Mouse (Mus musculus) limb, embryonic 11.5 days (tissue): ENCODE measurements around the gene Slc41a1. TPM values are rescaled to one million over a fixed set of nuclear protein-coding genes. Genes with fewer than 3 reads are reported as not detected.

Experiments
- ATAC-seq: fragments of 200-750 bp; cut with Nextera tagmentation; 2 replicates; pipeline ENCODE4 v1.8.0; 2017; ENCODE audit warnings: low read depth; ENCODE audit not compliant: insufficient number of reproducible peaks, low FRiP score, low TSS enrichment
- DNase-seq: peaks from one replicate; pipeline ENCODE4 v3.0.0-alpha.2; 2015; ENCODE audit warnings: low spot score
- H3K27ac ChIP-seq: fragments of 300-500 bp; sonication (generic); replicated peaks from 2 replicates; pipeline ENCODE4 v1.5.1; 2014; ENCODE audit warnings: low read depth, mild to moderate bottlenecking, low read length
- H3K27me3 ChIP-seq: fragments of 300-500 bp; sonication (generic); 2 replicates; pipeline ENCODE4 v1.6.1; 2014; ENCODE audit warnings: mild to moderate bottlenecking, low read length, mixed read lengths; ENCODE audit not compliant: control insufficient read depth, insufficient read depth
- H3K36me3 ChIP-seq: fragments of 300-500 bp; sonication (generic); 2 replicates; pipeline ENCODE4 v1.6.1; 2014; ENCODE audit warnings: mild to moderate bottlenecking, low read length, moderate library complexity, mixed read lengths; ENCODE audit not compliant: control insufficient read depth, insufficient read depth
- H3K4me1 ChIP-seq: fragments of 300-500 bp; sonication (generic); 2 replicates; pipeline ENCODE4 v1.6.1; 2014; ENCODE audit warnings: low read length, mixed read lengths; ENCODE audit not compliant: control insufficient read depth, insufficient read depth
- H3K4me2 ChIP-seq: fragments of 300-500 bp; sonication (generic); 2 replicates; pipeline ENCODE4 v1.6.1; 2014; ENCODE audit warnings: low read depth, mild to moderate bottlenecking, moderate library complexity; ENCODE audit not compliant: severe bottlenecking
- H3K4me3 ChIP-seq: fragments of 300-500 bp; sonication (generic); 2 replicates; pipeline ENCODE4 v1.5.1; 2014; ENCODE audit warnings: low read depth, low read length
- H3K9ac ChIP-seq: fragments of 300-500 bp; sonication (generic); 2 replicates; pipeline ENCODE4 v1.6.1; 2014; ENCODE audit warnings: mild to moderate bottlenecking, low read length
- H3K9me3 ChIP-seq: fragments of 300-500 bp; sonication (generic); 2 replicates; pipeline ENCODE4 v1.6.1; 2016; ENCODE audit warnings: low read length; ENCODE audit not compliant: control insufficient read depth
- WGBS: fragments of 180-500 bp; shearing (Covaris S2); extraction: QIAGEN DNeasy Blood & Tissue Kit; methylation state at CpG from one replicate; pipeline ENCODE4 v1.1.7; 2014; 5-methylcytosine and 5-hydroxymethylcytosine counted together
- polyA plus RNA-seq: library from polyadenylated mRNA; unstranded; fragments of >200 nt; fragmentation: Nextera tagmentation; extraction: Ambion mirVana; gene quantifications from 2 replicates; pipeline ENCODE4 v1.2.1, GENCODE M21; 2014

The Slc41a1 gene
- polyA plus RNA-seq, 1 experiment from 2014 or later: 11.6 TPM

- no peak overlapping the region for H3K27ac ChIP-seq
- DNase-seq: no peak
- peaks cover 6% of the 10 kb centered on the region; the same call in 1 of the 2 replicates for H3K4me1 ChIP-seq
- no peak overlapping the region for H3K9ac ChIP-seq
- H3K36me3 ChIP-seq: peaks cover 7% of the 10 kb centered on the region; the same call in 1 of the 2 replicates
- no peaks in the 10 kb centered on the region for H3K27me3 ChIP-seq
- H3K4me3 ChIP-seq: no peak overlapping the region
- WGBS: 90% methylated on average over 15 of the region's 15 CpGs
- no peak overlapping the region for H3K4me2 ChIP-seq
- no peak for ATAC-seq
- H3K9me3 ChIP-seq: no peaks in the 10 kb centered on the region
These were observed 3.3 kb downstream of the Slc41a1 start for GRCm38 (mm10) chr1:131830561-131830960.

GRCm38 (mm10) chr1:131830971-131831641 is 3.8 kb downstream of the Slc41a1 start:
- 86% methylated on average over 8 of the region's 8 CpGs for WGBS
- Histone ChIP-seq H3K36me3 (peaks cover 7% of the 10 kb centered on the region; the same call in 1 of the 2 replicates), H3K27ac (no peak overlapping the region), H3K4me3 (no peak overlapping the region), H3K4me1 (peaks cover 6% of the 10 kb centered on the region; the same call in 1 of the 2 replicates), H3K4me2 (no peak overlapping the region), H3K9me3 (no peaks in the 10 kb centered on the region), H3K27me3 (no peaks in the 10 kb centered on the region), H3K9ac (no peak overlapping the region)
- DNase-seq (no peak), ATAC-seq (no peak)

GRCm38 (mm10) chr1:131837035-131837434 is 9.7 kb downstream of the Slc41a1 start:
- ATAC-seq (no peak), DNase-seq (no peak)
- Histone ChIP-seq H3K27ac (no peak overlapping the region), H3K4me3 (no peak overlapping the region), H3K9me3 (no peaks in the 10 kb centered on the region), H3K9ac (no peak overlapping the region), H3K36me3 (peaks cover 6% of the 10 kb centered on the region; the same call in 1 of the 2 replicates), H3K27me3 (no peaks in the 10 kb centered on the region), H3K4me2 (no peak overlapping the region), H3K4me1 (no peaks in the 10 kb centered on the region)
- 89% methylated on average over 3 of the region's 3 CpGs for WGBS

- Histone ChIP-seq H3K4me1 (no peaks in the 10 kb centered on the region), H3K27me3 (no peaks in the 10 kb centered on the region), H3K4me3 (no peak overlapping the region), H3K4me2 (no peak overlapping the region), H3K9ac (no peak overlapping the region), H3K27ac (no peak overlapping the region), H3K9me3 (no peaks in the 10 kb centered on the region), H3K36me3 (peaks cover 6% of the 10 kb centered on the region; the same call in 1 of the 2 replicates)
- no peak for DNase-seq
- ATAC-seq: no peak
- 87% methylated on average over 5 of the region's 5 CpGs for WGBS
These were observed 11.2 kb downstream of the Slc41a1 start for GRCm38 (mm10) chr1:131838542-131838941.

GRCm38 (mm10) chr1:131839279-131839678 is 12.0 kb downstream of the Slc41a1 start:
- 71% methylated on average over 2 of the region's 2 CpGs for WGBS
- DNase-seq (no peak), ATAC-seq (no peak)
- no peaks in the 10 kb centered on the region for H3K27me3 ChIP-seq
- H3K9me3 ChIP-seq: no peaks in the 10 kb centered on the region
- no peaks in the 10 kb centered on the region for H3K4me1 ChIP-seq
- H3K4me2 ChIP-seq: no peak overlapping the region
- no peak overlapping the region for H3K27ac ChIP-seq
- peaks cover 8% of the 10 kb centered on the region; the same call in 1 of the 2 replicates for H3K36me3 ChIP-seq
- no peak overlapping the region for H3K4me3 ChIP-seq
- no peak overlapping the region for H3K9ac ChIP-seq

GRCm38 (mm10) chr1:131842221-131842620 is 14.9 kb downstream of the Slc41a1 start:
- DNase-seq (no peak), ATAC-seq (no peak)
- Histone ChIP-seq H3K4me3 (no peak overlapping the region), H3K4me1 (no peaks in the 10 kb centered on the region), H3K27ac (no peak overlapping the region), H3K4me2 (no peak overlapping the region), H3K27me3 (no peaks in the 10 kb centered on the region), H3K9me3 (no peaks in the 10 kb centered on the region), H3K36me3 (peaks cover 8% of the 10 kb centered on the region; the same call in 1 of the 2 replicates), H3K9ac (no peak overlapping the region)
- WGBS: 95% methylated on average over 4 of the region's 4 CpGs

- DNase-seq (no peak), ATAC-seq (no peak)
- no peaks in the 10 kb centered on the region for H3K27me3 ChIP-seq
- no peak overlapping the region for H3K4me3 ChIP-seq
- H3K9me3 ChIP-seq: no peaks in the 10 kb centered on the region
- peaks cover 8% of the 10 kb centered on the region; the same call in 1 of the 2 replicates for H3K36me3 ChIP-seq
- no peaks in the 10 kb centered on the region for H3K4me1 ChIP-seq
- H3K9ac ChIP-seq: no peak overlapping the region
- H3K4me2 ChIP-seq: no peak overlapping the region
- WGBS: 92% methylated on average over 10 of the region's 10 CpGs
- H3K27ac ChIP-seq: no peak overlapping the region
These were observed 16.5 kb downstream of the Slc41a1 start for GRCm38 (mm10) chr1:131843758-131844157.

- no peaks in the 10 kb centered on the region for H3K9me3 ChIP-seq
- H3K9ac ChIP-seq: no peak overlapping the region
- H3K27ac ChIP-seq: no peak overlapping the region
- no peak overlapping the region for H3K4me3 ChIP-seq
- WGBS: 84% methylated on average over 8 of the region's 8 CpGs
- no peaks in the 10 kb centered on the region for H3K27me3 ChIP-seq
- H3K4me1 ChIP-seq: no peaks in the 10 kb centered on the region
- no peak for DNase-seq
- H3K36me3 ChIP-seq: peaks cover 8% of the 10 kb centered on the region; the same call in 1 of the 2 replicates
- ATAC-seq: no peak
- H3K4me2 ChIP-seq: no peak overlapping the region
These were observed 17.6 kb downstream of the Slc41a1 start for GRCm38 (mm10) chr1:131844883-131845282.
